Mouse (Mus musculus): ENCODE results near the gene Edrf1.

DNA sequence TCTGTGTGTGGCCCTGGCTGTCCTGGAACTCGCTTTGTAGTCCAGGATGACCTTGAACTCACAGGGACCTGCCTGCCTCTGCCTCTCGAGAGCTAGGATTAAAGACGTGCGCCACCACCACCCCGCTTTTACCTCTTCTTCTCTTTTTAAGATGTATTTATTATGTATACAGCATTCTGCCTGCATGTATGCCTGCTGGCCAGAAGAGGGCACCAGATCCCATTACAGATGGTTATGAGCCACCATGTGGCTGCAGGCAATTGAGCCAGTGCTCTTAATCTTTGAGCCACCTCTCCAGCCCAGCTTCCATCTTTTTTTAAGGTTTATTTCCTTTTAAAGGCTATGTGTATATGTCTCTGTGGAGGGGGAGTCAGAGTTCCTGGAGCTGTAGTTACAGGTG, 46.8 kb downstream of the Edrf1 start:
- peak; percentile 92 for TF ChIP-seq CTCF (IDR thresholded peaks at IDR 0.05; ENCODE audit: low read depth)
- no peak for TF ChIP-seq EP300 (IDR thresholded peaks at IDR 0.05; ENCODE audit: low read depth)

Data from liver, embryonic 14.5 days (tissue).